Mouse (Mus musculus) limb, embryonic 15.5 days (tissue): ENCODE data around the gene Chst8. TPM values are rescaled to one million over a fixed set of nuclear protein-coding genes. Genes with fewer than 3 reads are reported as not detected.

Experiments
- ATAC-seq: fragments of 200-750 bp; cut with Nextera tagmentation; 2 replicates; pipeline ENCODE4 v1.8.0; 2017; ENCODE audit warnings: low read depth, moderate TSS enrichment; ENCODE audit not compliant: insufficient number of reproducible peaks, low FRiP score, low TSS enrichment
- H3K27ac ChIP-seq: fragments of 300-500 bp; sonication (generic); 2 replicates; pipeline ENCODE4 v1.5.1; 2015; ENCODE audit warnings: moderate library complexity, mild to moderate bottlenecking, inconsistent platforms
- H3K27me3 ChIP-seq: fragments of 300-500 bp; sonication (generic); 2 replicates; pipeline ENCODE4 v1.6.1; 2015; ENCODE audit warnings: inconsistent platforms
- H3K36me3 ChIP-seq: fragments of 300-500 bp; sonication (generic); 2 replicates; pipeline ENCODE4 v1.6.1; 2015; ENCODE audit warnings: inconsistent platforms
- H3K4me1 ChIP-seq: fragments of 300-500 bp; sonication (generic); 2 replicates; pipeline ENCODE4 v1.6.1; 2015; ENCODE audit warnings: inconsistent platforms
- H3K4me2 ChIP-seq: fragments of 300-500 bp; sonication (generic); 2 replicates; pipeline ENCODE4 v1.6.1; 2015; ENCODE audit warnings: mild to moderate bottlenecking, inconsistent platforms
- H3K4me3 ChIP-seq: fragments of 300-500 bp; sonication (generic); 2 replicates; pipeline ENCODE4 v1.5.1; 2015; ENCODE audit warnings: mild to moderate bottlenecking, inconsistent platforms
- H3K9ac ChIP-seq: fragments of 300-500 bp; sonication (generic); 2 replicates; pipeline ENCODE4 v1.6.1; 2015; ENCODE audit warnings: inconsistent platforms
- H3K9me3 ChIP-seq: fragments of 300-500 bp; sonication (generic); 2 replicates; pipeline ENCODE4 v1.6.1; 2016; ENCODE audit warnings: inconsistent platforms
- WGBS: fragments of 180-500 bp; shearing (Covaris S2); methylation state at CpG from one replicate; pipeline ENCODE4 v1.1.7; 2015; 5-methylcytosine and 5-hydroxymethylcytosine counted together
- polyA plus RNA-seq: library from polyadenylated mRNA; unstranded; fragments of >200 nt; fragmentation: Nextera tagmentation; extraction: Ambion mirVana; gene quantifications from 2 replicates; pipeline ENCODE4 v1.2.1, GENCODE M21; 2015

The Chst8 gene
- polyA plus RNA-seq: 1.2 and 1.3 TPM in 2 replicates

- H3K27me3 ChIP-seq: peaks cover 57% of the 10 kb centered on the region
- H3K4me3 ChIP-seq: peak within 1 kb of the TSS; percentile 60
- ATAC-seq: 0 out of 2 replicates have a peak, but pooled peaks have one; percentile 54
- H3K36me3 ChIP-seq: no peaks in the 10 kb centered on the region
- no peaks in the 10 kb centered on the region for H3K9me3 ChIP-seq
- peaks cover 25% of the 10 kb centered on the region for H3K4me1 ChIP-seq
- WGBS: under 1% methylated on average over 65 of the region's 65 CpGs
- 0 out of 2 replicates have a peak within 1 kb of the TSS, but pooled peaks have one; percentile 20 for H3K9ac ChIP-seq
- H3K27ac ChIP-seq: no peak within 1 kb of the TSS
- H3K4me2 ChIP-seq: peak within 1 kb of the TSS; percentile 92
These were observed at the start of gene Chst8 for GRCm38 (mm10) chr7:34812531-34813111. Chst8 (minus strand) TSS chr7:34812711.

DNA sequence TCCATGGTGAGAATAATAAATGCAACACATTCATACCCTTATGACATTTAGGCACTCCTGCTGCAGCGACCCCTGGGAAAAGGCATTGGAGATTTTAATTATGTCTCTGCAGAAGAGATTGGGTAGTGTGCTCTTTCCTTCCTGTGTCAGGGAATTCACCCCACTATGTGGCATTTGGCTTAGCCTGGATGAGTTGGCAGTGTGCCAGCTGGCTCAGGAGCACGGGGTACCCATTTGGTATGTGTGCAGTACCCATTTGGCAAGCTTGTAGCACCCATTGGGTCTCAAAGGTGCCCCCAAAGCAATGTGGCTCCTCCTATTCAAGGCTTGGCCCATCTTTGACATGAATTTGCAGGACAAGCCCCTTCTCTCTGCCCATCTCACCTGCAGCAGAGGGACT lies 45.8 kb upstream of the Chst8 start:
- no peaks in the 10 kb centered on the region for H3K27me3 ChIP-seq
- 46% methylated on average over 2 of the region's 2 CpGs for WGBS
- no peak for ATAC-seq
- no peaks in the 10 kb centered on the region for H3K9me3 ChIP-seq
- no peak overlapping the region for H3K4me3 ChIP-seq
- H3K27ac ChIP-seq: no peak overlapping the region
- H3K4me1 ChIP-seq: no peaks in the 10 kb centered on the region
- H3K9ac ChIP-seq: no peak overlapping the region
- H3K36me3 ChIP-seq: no peaks in the 10 kb centered on the region
- no peak overlapping the region for H3K4me2 ChIP-seq

- H3K4me2 ChIP-seq: no peak overlapping the region
- H3K27me3 ChIP-seq: no peaks in the 10 kb centered on the region
- H3K36me3 ChIP-seq: no peaks in the 10 kb centered on the region
- 81% methylated on average over 6 of the region's 6 CpGs for WGBS
- ATAC-seq: no peak
- no peak overlapping the region for H3K27ac ChIP-seq
- no peak overlapping the region for H3K4me3 ChIP-seq
- no peaks in the 10 kb centered on the region for H3K4me1 ChIP-seq
- H3K9me3 ChIP-seq: no peaks in the 10 kb centered on the region
- H3K9ac ChIP-seq: no peak overlapping the region
These were observed 42.4 kb upstream of the Chst8 start for GRCm38 (mm10) chr7:34854781-34855352.

DNA sequence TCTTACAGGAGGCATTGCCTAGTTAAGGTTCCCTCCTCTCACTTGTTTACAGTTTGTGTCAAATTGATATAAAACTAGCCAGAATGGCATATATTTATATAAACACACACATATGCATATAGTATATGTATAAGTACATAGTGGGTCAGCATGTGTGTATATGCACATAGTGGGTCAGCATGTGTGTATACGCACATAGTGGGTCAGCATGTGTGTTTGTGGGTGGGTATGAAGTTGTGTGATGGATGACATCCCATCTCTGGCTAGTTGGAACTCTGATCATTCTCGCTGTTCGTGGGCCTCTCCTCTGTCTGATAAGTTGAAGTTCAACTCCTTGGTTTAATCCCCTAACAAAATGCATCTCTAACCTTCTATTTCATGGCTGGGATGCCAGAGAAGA lies 40.9 kb upstream of the Chst8 start:
- no peaks in the 10 kb centered on the region for H3K4me1 ChIP-seq
- WGBS: 92% methylated on average over 3 of the region's 3 CpGs

GRCm38 (mm10) chr7:34849660-34850059 lies 37.1 kb upstream of the Chst8 start:
- H3K27ac ChIP-seq: no peak overlapping the region
- H3K36me3 ChIP-seq: no peaks in the 10 kb centered on the region
- no peaks in the 10 kb centered on the region for H3K9me3 ChIP-seq
- ATAC-seq: no peak
- H3K4me2 ChIP-seq: no peak overlapping the region
- H3K4me3 ChIP-seq: no peak overlapping the region
- H3K4me1 ChIP-seq: no peaks in the 10 kb centered on the region
- no peaks in the 10 kb centered on the region for H3K27me3 ChIP-seq
- 40% methylated on average over 10 of the region's 10 CpGs for WGBS
- no peak overlapping the region for H3K9ac ChIP-seq

More for the DNA sequence above, 40.9 kb upstream of the Chst8 start:
- Histone ChIP-seq H3K27ac (no peak overlapping the region), H3K9me3 (no peaks in the 10 kb centered on the region), H3K36me3 (no peaks in the 10 kb centered on the region), H3K4me3 (no peak overlapping the region), H3K4me2 (no peak overlapping the region), H3K9ac (no peak overlapping the region), H3K27me3 (no peaks in the 10 kb centered on the region)
- ATAC-seq: no peak

DNA sequence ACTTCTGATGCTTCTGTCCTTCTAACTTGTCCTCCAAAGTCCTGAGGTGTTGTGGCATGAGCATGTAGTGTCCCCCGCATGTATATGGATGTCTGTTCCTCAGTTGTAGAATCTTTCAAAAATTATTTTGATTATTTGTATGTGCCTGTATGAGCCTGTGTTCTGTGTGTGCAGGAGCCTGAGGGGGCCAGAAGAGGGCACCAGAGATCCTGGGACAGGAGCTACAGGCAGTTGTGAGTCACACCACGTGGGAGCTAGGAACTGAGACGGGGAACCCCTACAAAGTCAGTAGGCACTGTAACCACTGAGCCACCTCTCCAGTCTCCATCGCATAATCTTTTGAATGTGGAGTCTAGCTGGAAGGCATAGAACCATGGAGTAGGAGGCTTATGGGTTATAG lies 36.3 kb upstream of the Chst8 start:
- Histone ChIP-seq H3K9me3 (no peaks in the 10 kb centered on the region), H3K27me3 (no peaks in the 10 kb centered on the region), H3K36me3 (no peaks in the 10 kb centered on the region), H3K9ac (no peak overlapping the region), H3K4me3 (no peak overlapping the region), H3K4me2 (no peak overlapping the region), H3K27ac (no peak overlapping the region), H3K4me1 (no peaks in the 10 kb centered on the region)
- 95% methylated on average over 4 of the region's 4 CpGs for WGBS
- ATAC-seq: no peak

DNA sequence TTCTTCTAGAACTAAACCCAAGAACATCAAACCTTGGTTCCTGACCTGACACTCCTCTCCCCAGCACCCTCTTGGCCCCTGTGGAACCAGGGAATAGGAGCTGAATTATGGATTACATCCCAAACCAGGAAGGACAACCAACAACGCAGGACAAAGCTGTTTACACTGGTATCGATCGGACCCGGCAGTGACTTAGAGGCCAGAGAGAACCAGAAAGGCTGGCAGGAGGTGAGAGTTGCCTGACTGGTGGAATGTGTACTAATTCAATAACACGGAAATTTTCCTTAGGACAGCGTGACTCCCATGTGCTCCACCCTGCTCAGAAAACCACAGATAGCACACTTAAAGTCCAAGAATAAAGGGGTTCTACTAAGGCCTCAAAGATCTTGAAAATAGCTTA lies 35.4 kb upstream of the Chst8 start:
- 83% methylated on average over 6 of the region's 6 CpGs for WGBS
- no peak for ATAC-seq

GRCm38 (mm10) chr7:34847410-34847809 lies 34.9 kb upstream of the Chst8 start:
- H3K27ac ChIP-seq: no peak overlapping the region
- H3K27me3 ChIP-seq: no peaks in the 10 kb centered on the region
- H3K9ac ChIP-seq: no peak overlapping the region
- H3K9me3 ChIP-seq: no peaks in the 10 kb centered on the region
- 71% methylated on average over 5 of the region's 5 CpGs for WGBS
- no peak overlapping the region for H3K4me2 ChIP-seq
- no peak overlapping the region for H3K4me3 ChIP-seq
- ATAC-seq: no peak
- H3K36me3 ChIP-seq: no peaks in the 10 kb centered on the region
- no peaks in the 10 kb centered on the region for H3K4me1 ChIP-seq

More for the DNA sequence above, 35.4 kb upstream of the Chst8 start:
- no peaks in the 10 kb centered on the region for H3K27me3 ChIP-seq
- no peak overlapping the region for H3K9ac ChIP-seq
- H3K4me3 ChIP-seq: no peak overlapping the region
- no peaks in the 10 kb centered on the region for H3K36me3 ChIP-seq
- no peak overlapping the region for H3K4me2 ChIP-seq
- H3K9me3 ChIP-seq: no peaks in the 10 kb centered on the region
- no peak overlapping the region for H3K27ac ChIP-seq
- no peaks in the 10 kb centered on the region for H3K4me1 ChIP-seq

DNA sequence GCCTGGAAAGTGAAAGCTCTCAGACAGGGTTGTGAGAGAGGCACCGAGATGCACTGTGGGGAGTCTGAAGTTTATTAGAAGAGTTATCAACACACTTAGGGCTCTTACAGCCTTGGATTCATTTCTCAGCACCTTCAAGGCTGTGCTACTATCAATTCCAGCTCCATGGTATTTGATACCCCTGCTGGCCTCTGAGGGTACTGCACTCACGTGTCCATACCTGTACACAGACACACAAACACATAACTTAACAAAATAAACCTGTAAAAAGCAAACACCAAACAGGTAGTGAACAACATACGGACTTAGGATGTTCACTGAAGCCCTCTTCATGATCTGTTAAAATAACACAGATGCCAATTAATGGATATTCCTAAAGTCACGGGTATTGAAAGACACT lies 26.2 kb upstream of the Chst8 start:
- no peak for ATAC-seq

GRCm38 (mm10) chr7:34838231-34838630 lies 25.7 kb upstream of the Chst8 start:
- Histone ChIP-seq H3K9me3 (no peaks in the 10 kb centered on the region), H3K9ac (no peak overlapping the region), H3K4me1 (no peaks in the 10 kb centered on the region), H3K27ac (no peak overlapping the region), H3K4me3 (no peak overlapping the region), H3K4me2 (no peak overlapping the region), H3K36me3 (no peaks in the 10 kb centered on the region), H3K27me3 (no peaks in the 10 kb centered on the region)
- no peak for ATAC-seq
- 72% methylated on average over 4 of the region's 4 CpGs for WGBS

More for the DNA sequence above, 26.2 kb upstream of the Chst8 start:
- no peaks in the 10 kb centered on the region for H3K9me3 ChIP-seq
- no peaks in the 10 kb centered on the region for H3K27me3 ChIP-seq
- WGBS: 88% methylated on average over 4 of the region's 4 CpGs
- H3K9ac ChIP-seq: no peak overlapping the region
- no peak overlapping the region for H3K4me2 ChIP-seq
- no peak overlapping the region for H3K4me3 ChIP-seq
- H3K4me1 ChIP-seq: no peaks in the 10 kb centered on the region
- no peak overlapping the region for H3K27ac ChIP-seq
- H3K36me3 ChIP-seq: no peaks in the 10 kb centered on the region

DNA sequence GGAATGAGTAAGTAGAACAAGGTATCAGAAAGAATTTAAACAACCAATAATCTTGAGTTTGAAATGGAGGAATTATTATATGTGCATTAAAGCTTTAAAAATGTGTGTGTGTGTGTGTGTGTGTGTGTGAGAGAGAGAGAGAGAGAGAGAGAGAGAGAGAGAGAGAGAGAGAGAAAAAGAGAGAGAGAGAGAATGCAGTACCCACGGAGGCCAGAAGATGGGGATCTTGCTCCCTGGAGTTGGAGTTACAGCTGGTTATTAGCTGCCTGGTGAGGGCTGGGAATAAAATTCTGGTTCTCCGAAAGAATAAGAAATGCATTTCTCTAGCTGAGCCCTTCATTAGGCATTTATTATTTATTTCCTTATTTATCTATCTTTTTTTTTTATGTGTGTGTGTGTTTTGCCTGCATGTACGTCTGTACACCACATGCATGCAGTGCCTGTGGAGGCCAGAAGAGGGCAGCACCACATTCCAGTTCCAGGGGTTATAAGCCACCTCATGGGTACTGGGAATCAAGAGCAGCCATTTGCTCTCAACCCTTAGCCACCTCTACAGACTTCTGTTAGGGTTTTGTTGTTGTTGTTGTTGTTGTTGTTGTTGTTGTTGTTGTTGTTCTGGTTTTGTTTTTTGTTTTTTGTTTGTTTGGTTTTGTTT lies 13.9 kb upstream of the Chst8 start:
- Histone ChIP-seq H3K4me3 (no peak overlapping the region), H3K27ac (no peak overlapping the region), H3K9me3 (no peaks in the 10 kb centered on the region), H3K27me3 (no peaks in the 10 kb centered on the region), H3K9ac (no peak overlapping the region), H3K4me2 (no peak overlapping the region), H3K36me3 (no peaks in the 10 kb centered on the region), H3K4me1 (no peaks in the 10 kb centered on the region)
- ATAC-seq: no peak
- WGBS: 49% methylated on average over 3 of the region's 3 CpGs

DNA sequence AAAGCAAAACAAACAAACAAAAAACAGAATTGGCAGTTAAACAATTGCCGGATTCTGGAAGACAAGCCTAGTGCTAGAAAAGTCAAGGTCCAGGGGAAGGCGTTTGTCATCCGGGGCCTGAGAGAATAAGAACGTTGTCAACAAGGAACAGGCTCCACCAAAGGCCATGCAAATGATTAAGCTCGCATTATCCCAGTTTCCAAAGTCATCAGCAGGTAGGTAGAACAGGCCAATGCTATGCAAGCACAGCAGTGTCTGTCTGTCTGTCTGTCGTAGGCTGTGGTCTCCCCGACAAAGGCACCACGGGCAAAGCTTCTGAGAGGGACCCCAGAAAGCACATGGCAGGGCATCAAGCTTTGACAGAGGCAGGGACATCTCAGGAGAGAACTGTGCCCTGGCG lies 9.1 kb upstream of the Chst8 start:
- no peak overlapping the region for H3K4me2 ChIP-seq
- no peak overlapping the region for H3K4me3 ChIP-seq
- no peak overlapping the region for H3K9ac ChIP-seq
- H3K36me3 ChIP-seq: no peaks in the 10 kb centered on the region
- no peak overlapping the region for H3K27ac ChIP-seq
- H3K27me3 ChIP-seq: no peaks in the 10 kb centered on the region
- no peaks in the 10 kb centered on the region for H3K4me1 ChIP-seq
- H3K9me3 ChIP-seq: no peaks in the 10 kb centered on the region
- WGBS: 85% methylated on average over 9 of the region's 9 CpGs
- ATAC-seq: no peak
